Mouse (Mus musculus) ES-E14 (cell line): Measurements from ENCODE around the gene Nktr.
A peak's percentile ranks its signal among the peaks of the same experiment; 100 is the strongest.

Source experiments
- CHD2 ChIP-seq: IDR thresholded peaks from 2 replicates; pipeline ENCODE4 v1.6.1; 2014; ENCODE audit warnings: mild to moderate bottlenecking, low read depth, low read length, inconsistent platforms
- HCFC1 ChIP-seq: IDR thresholded peaks from 2 replicates; pipeline ENCODE4 v1.6.1; 2012; ENCODE audit warnings: low read length, inconsistent platforms, borderline replicate concordance; ENCODE audit not compliant: insufficient read depth
- MAFK ChIP-seq: IDR thresholded peaks from 2 replicates; pipeline ENCODE4 v1.6.1; 2014; ENCODE audit warnings: mild to moderate bottlenecking, low read depth, low read length, inconsistent platforms; ENCODE audit not compliant: insufficient read depth
- ZC3H11A ChIP-seq: IDR thresholded peaks from 2 replicates; pipeline ENCODE4 v1.6.1; 2012; ENCODE audit warnings: low read depth, mild to moderate bottlenecking, inconsistent platforms, low read length, borderline replicate concordance
- ZNF384 ChIP-seq: IDR thresholded peaks from 2 replicates; pipeline ENCODE4 v1.6.1; 2012; ENCODE audit warnings: low read depth, low read length, inconsistent platforms

DNA sequence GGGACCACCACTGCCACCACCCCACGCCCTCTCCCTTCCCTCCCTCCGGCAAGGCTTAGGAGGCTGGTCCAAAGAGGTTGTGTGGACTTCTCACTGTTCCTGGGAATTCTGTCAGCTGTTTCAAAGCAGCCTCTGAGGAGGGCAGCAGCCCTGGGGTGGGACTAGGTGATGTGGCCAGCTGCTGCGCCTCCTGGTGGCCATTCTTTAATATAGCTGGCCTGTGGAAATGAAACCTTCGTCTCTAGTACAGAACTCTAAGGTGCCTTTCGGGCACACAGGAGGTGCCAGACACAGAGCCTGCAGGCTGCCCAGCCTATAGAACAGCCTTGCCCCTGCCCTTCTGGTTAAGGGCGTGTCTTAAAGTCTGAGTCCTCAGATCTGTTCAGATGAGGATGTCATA is 39.4 kb upstream of the Nktr start:
- TF ChIP-seq ZC3H11A: 0 out of 2 replicates have a peak, but pooled peaks have one; percentile 28
- no peak for TF ChIP-seq MAFK
- TF ChIP-seq CHD2: no peak
- no peak for TF ChIP-seq ZNF384
- no peak for TF ChIP-seq HCFC1
